Mouse (Mus musculus) stomach, postnatal 0 days (tissue): ENCODE measurements at regions not wholly inside any gene's neighbourhood (a gene's known extent, or its start where the extent isn't known, plus 50 kb on each side); places are given as distances from the start of the nearest gene placed in this dataset.

ENCODE experiments used
- CTCF ChIP-seq: IDR thresholded peaks from 2 replicates; pipeline ENCODE4 v1.5.1; 2016; ENCODE audit warnings: antibody characterized with exemption, low read depth, mild to moderate bottlenecking, moderate library complexity
- EP300 ChIP-seq: optimal IDR thresholded peaks from 2 replicates; pipeline ENCODE3; 2016; ENCODE audit warnings: antibody characterized with exemption

- TF ChIP-seq CTCF, result no peak
- TF ChIP-seq EP300, result no peak
Measured at GRCm38 (mm10) chr15:51289916-51290315, 2594.8 kb upstream of the Gm7489 start.
